Mouse (Mus musculus): ENCODE results near the gene Frmd4a. TPM values are rescaled to one million over a fixed set of nuclear protein-coding genes. Genes with fewer than 3 reads are reported as not detected.

The Frmd4a gene
- polyA plus RNA-seq, 1 experiment = 13.5 TPM

DNA sequence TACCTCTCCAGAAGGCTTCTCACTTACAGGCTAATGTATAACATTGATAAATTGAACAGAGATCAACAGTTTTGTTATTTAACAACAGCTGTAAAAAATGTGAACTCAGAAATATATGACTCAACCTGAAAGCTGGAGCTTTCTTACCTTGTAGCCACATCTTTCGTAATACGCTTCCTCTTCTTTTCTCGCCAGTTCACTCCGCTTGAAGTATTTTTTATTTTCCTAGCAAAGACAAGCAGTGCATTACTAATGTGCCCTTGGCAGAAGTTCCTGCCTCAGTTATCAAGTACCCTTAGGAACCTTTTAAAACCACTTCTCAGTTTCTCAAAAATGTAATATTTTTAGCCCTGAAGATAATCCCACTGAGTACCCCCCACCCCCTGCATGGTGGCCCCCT is 630.6 kb downstream of the Frmd4a start:
- DNase-seq (ENCODE audit: low read depth in 1 of 2, low spot score in 2 of 2) = no peak
- H3K4me3 ChIP-seq (ENCODE audit: extremely low read depth, insufficient read depth, insufficient read length) = no peak overlapping the region
- no peak overlapping the region for H3K27ac ChIP-seq (ENCODE audit: insufficient read depth, low read length)
- no peaks in the 10 kb centered on the region for H3K27me3 ChIP-seq (ENCODE audit: control insufficient read depth, insufficient read depth, low read length)
- H3K36me3 ChIP-seq (ENCODE audit: control insufficient read depth, insufficient read depth, low read length) = peaks cover 14% of the 10 kb centered on the region
- peaks cover 2% of the 10 kb centered on the region; the same call in 1 of the 2 replicates for H3K4me1 ChIP-seq (ENCODE audit: control insufficient read depth, insufficient read depth, insufficient read length)
- 85% methylated on average over 4 of the region's 4 CpGs for WGBS
- no peak for TF ChIP-seq POLR2A (IDR thresholded peaks at IDR 0.05; ENCODE audit: low read depth, low read length)
- no peak for TF ChIP-seq CTCF (IDR thresholded peaks at IDR 0.05; ENCODE audit: extremely low read depth, insufficient read depth, insufficient read length, insufficient replicate concordance)

- Histone ChIP-seq H3K36me3 (ENCODE audit: control insufficient read depth, insufficient read depth, low read length) (peaks cover 8% of the 10 kb centered on the region), H3K4me1 (ENCODE audit: control insufficient read depth, insufficient read depth, insufficient read length) (peaks cover 2% of the 10 kb centered on the region; the same call in 1 of the 2 replicates), H3K4me3 (ENCODE audit: extremely low read depth, insufficient read depth, insufficient read length) (no peak overlapping the region), H3K27me3 (ENCODE audit: control insufficient read depth, insufficient read depth, low read length) (no peaks in the 10 kb centered on the region), H3K27ac (ENCODE audit: insufficient read depth, low read length) (no peak overlapping the region)
- DNase-seq (ENCODE audit: low read depth in 1 of 2, low spot score in 2 of 2) = no peak
- TF ChIP-seq POLR2A (IDR thresholded peaks at IDR 0.05; ENCODE audit: low read depth, low read length) (no peak), CTCF (IDR thresholded peaks at IDR 0.05; ENCODE audit: extremely low read depth, insufficient read depth, insufficient read length, insufficient replicate concordance) (no peak)
- WGBS = 89% methylated on average over 2 of the region's 2 CpGs
These were observed 632.1 kb downstream of the Frmd4a start for GRCm38 (mm10) chr2:4649646-4650045.

DNA sequence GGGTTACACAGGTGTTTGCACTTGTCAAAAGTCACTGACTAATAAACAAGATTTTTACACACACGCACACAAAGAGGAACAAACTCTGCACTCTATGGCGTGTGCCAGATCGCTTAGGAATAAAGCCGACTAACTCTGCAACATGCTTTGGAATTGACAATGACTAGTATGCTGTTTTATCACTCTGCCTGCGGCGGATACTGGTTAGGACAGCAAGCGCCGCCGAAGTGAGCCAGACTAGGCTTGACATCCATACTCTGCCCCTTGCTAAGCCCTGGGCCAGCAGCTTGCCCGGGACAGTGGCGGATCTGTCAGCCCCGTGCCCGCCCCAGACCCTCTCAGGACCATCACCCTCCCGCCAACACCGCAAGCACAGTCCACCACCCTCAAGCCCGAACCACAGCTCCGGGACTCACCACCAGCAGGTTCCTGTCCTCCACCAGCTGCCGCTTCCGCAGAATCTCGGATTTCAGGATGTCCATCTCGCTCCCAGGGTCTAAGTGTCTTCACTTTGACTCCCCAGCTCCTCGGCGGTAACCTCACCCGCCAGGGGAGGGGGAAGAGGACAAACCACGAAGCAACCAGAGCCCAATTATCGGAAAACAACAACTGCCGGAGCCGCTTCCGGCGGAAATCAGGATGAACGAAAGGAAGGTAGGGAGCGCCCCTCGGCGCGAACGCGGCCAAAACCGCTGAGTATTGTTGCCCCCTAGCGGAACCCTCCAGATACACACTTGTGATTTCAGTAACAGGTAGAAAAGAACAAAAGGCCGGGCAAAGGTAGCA is 634.2 kb downstream of the Frmd4a start, which contains the start of gene Prpf18:
Gene Prpf18 (minus strand): TSS at position 614 of the 786 bp plus-strand sequence.
- DNase-seq (ENCODE audit: low read depth in 1 of 2, low spot score in 2 of 2) = peak; percentile 81 to 84
- no peaks in the 10 kb centered on the region for H3K27me3 ChIP-seq (ENCODE audit: control insufficient read depth, insufficient read depth, low read length)

GRCm38 (mm10) chr2:4660677-4661076 is 643.2 kb downstream of the Frmd4a start:
- H3K36me3 ChIP-seq (ENCODE audit: control insufficient read depth, insufficient read depth, low read length) = no peaks in the 10 kb centered on the region
- no peak for DNase-seq (ENCODE audit: low read depth in 1 of 2, low spot score in 2 of 2)
- 83% methylated on average over 2 of the region's 2 CpGs for WGBS
- H3K27me3 ChIP-seq (ENCODE audit: control insufficient read depth, insufficient read depth, low read length) = no peaks in the 10 kb centered on the region
- H3K4me1 ChIP-seq (ENCODE audit: control insufficient read depth, insufficient read depth, insufficient read length) = no peaks in the 10 kb centered on the region
- no peak overlapping the region for H3K4me3 ChIP-seq (ENCODE audit: extremely low read depth, insufficient read depth, insufficient read length)
- no peak overlapping the region for H3K27ac ChIP-seq (ENCODE audit: insufficient read depth, low read length)
- TF ChIP-seq CTCF (IDR thresholded peaks at IDR 0.05; ENCODE audit: extremely low read depth, insufficient read depth, insufficient read length, insufficient replicate concordance) = no peak
- TF ChIP-seq POLR2A (IDR thresholded peaks at IDR 0.05; ENCODE audit: low read depth, low read length) = no peak

More for the DNA sequence above, 634.2 kb downstream of the Frmd4a start, which contains the start of gene Prpf18:
- no peak; the same call in 1 of the 2 replicates for TF ChIP-seq POLR2A (IDR thresholded peaks at IDR 0.05; ENCODE audit: low read depth, low read length)
- peak; percentile 85 for TF ChIP-seq CTCF (IDR thresholded peaks at IDR 0.05; ENCODE audit: extremely low read depth, insufficient read depth, insufficient read length, insufficient replicate concordance)
- 1% methylated on average over 40 of the region's 40 CpGs for WGBS
- peak within 1 kb of the TSS; percentile 79 for H3K4me3 ChIP-seq (ENCODE audit: extremely low read depth, insufficient read depth, insufficient read length)
- H3K36me3 ChIP-seq (ENCODE audit: control insufficient read depth, insufficient read depth, low read length) = peaks cover 4% of the 10 kb centered on the region; the same call in 1 of the 2 replicates
- H3K4me1 ChIP-seq (ENCODE audit: control insufficient read depth, insufficient read depth, insufficient read length) = peaks cover 2% of the 10 kb centered on the region; the same call in 1 of the 2 replicates
- peak within 1 kb of the TSS; percentile 75 for H3K27ac ChIP-seq (ENCODE audit: insufficient read depth, low read length)

Measured in spleen, adult 2 months (tissue).